In genomic region chrX:130289775-130290174, GRCm38 (mm10) we compare ENCODE assay signal across 26 mouse cellular contexts.
DNase-seq lines count a peak whose midpoint lies in the region; ATAC-seq lines count a peak whose summit lies in the region.
"Had no signal": no experiment of that assay in that cellular context is flagged by ENCODE, and none has a peak within 500 bp of the region (broad histone marks: within the 10 kb centered on the region; RNA-seq: fewer than 3 reads in every experiment).

No protein-coding gene starts in this region.

- no peaks in the 10 kb centered on the region for H3K27me3 ChIP-seq in hindbrain, embryonic 16.5 days (replicated peaks; ENCODE audit: control insufficient read depth, insufficient read depth, low read length)
- H3K27me3 ChIP-seq: CH12.LX; embryonic facial prominence, embryonic 13.5 days; embryonic facial prominence, embryonic 15.5 days; forebrain, embryonic 12.5 days had no signal

- H3K4me1 ChIP-seq in hindbrain, embryonic 16.5 days (ENCODE audit: control insufficient read depth, insufficient read depth, low read depth, low read length) = no peaks in the 10 kb centered on the region
- H3K4me1 ChIP-seq: embryonic facial prominence, embryonic 13.5 days; embryonic facial prominence, embryonic 15.5 days; forebrain, embryonic 10.5 days; forebrain, embryonic 12.5 days had no signal

- no peaks in the 10 kb centered on the region for H3K9me3 ChIP-seq in hindbrain, embryonic 16.5 days (ENCODE audit: control insufficient read depth, low read length)
- H3K9me3 ChIP-seq: embryonic facial prominence, embryonic 13.5 days; embryonic facial prominence, embryonic 15.5 days; forebrain, embryonic 10.5 days; forebrain, embryonic 12.5 days; G1E had no signal

- H3K36me3 ChIP-seq in hindbrain, embryonic 16.5 days (ENCODE audit: control insufficient read depth, insufficient read depth, low read length) = no peaks in the 10 kb centered on the region
- H3K36me3 ChIP-seq: embryonic facial prominence, embryonic 13.5 days; embryonic facial prominence, embryonic 15.5 days; forebrain, embryonic 10.5 days; forebrain, embryonic 12.5 days; G1E had no signal

- WGBS in hindbrain, embryonic 16.5 days = 90% methylated on average over 5 of the region's 5 CpGs

- H3K9ac ChIP-seq in hindbrain, embryonic 16.5 days (ENCODE audit: low read depth, low read length) = no peak overlapping the region
- H3K9ac ChIP-seq: embryonic facial prominence, embryonic 13.5 days; embryonic facial prominence, embryonic 15.5 days; forebrain, embryonic 12.5 days had no signal

- no peak overlapping the region for H3K4me3 ChIP-seq in hindbrain, embryonic 16.5 days (ENCODE audit: low read length)
- H3K4me3 ChIP-seq: embryonic facial prominence, embryonic 13.5 days; embryonic facial prominence, embryonic 15.5 days; erythroblast, embryonic 14.5 days; forebrain, embryonic 10.5 days; forebrain, embryonic 12.5 days had no signal

- 0 out of 2 replicates have a peak, but pooled peaks have one; percentile 36 for ATAC-seq in common myeloid progenitor, adult 5-6 weeks (replicated peaks; ENCODE audit: low read depth, poor library complexity, severe bottlenecking)
- peak; percentile 56 for ATAC-seq in megakaryocyte, adult 5-6 weeks (ENCODE audit: poor library complexity, severe bottlenecking)
- peak; percentile 56; the same call in 1 of the 2 replicates for ATAC-seq in neutrophil, adult 5-6 weeks (ENCODE audit: extremely low read depth, insufficient number of reproducible peaks, low FRiP score, poor library complexity, severe bottlenecking)
- ATAC-seq in hindbrain, embryonic 16.5 days = no peak
- ATAC-seq: forebrain, embryonic 14.5 days; forebrain, embryonic 16.5 days had no signal

- DNase-seq in B cell, adult 2 months = peak; percentile 5 to 6
- DNase-seq in left cerebral cortex, adult 9 months (ENCODE audit: low spot score in 2 of 2) = no peak
- DNase-seq in adrenal gland, postnatal 14 days = no peak
- no peak for DNase-seq in urinary bladder, postnatal 36 days (ENCODE audit: low spot score in 2 of 2)
- DNase-seq: adrenal gland, adult 2 months; adrenal gland, postnatal 10 days; adrenal gland, postnatal 36 days; cerebellum, adult 11-12 months; cerebellum, adult 2 months; cerebellum, adult 9-10 months; cerebellum, postnatal 10 days; cerebellum, postnatal 25 days; embryo, embryonic 11 days had no signal

- H3K4me2 ChIP-seq in hindbrain, embryonic 16.5 days (ENCODE audit: low read length) = no peak overlapping the region
- H3K4me2 ChIP-seq: embryonic facial prominence, embryonic 13.5 days; embryonic facial prominence, embryonic 15.5 days; forebrain, embryonic 12.5 days had no signal

- H3K27ac ChIP-seq in hindbrain, embryonic 16.5 days (ENCODE audit: low read depth, low read length) = no peak overlapping the region
- H3K27ac ChIP-seq: embryonic facial prominence, embryonic 13.5 days; embryonic facial prominence, embryonic 15.5 days; forebrain, embryonic 10.5 days; forebrain, embryonic 12.5 days had no signal

Comparison
In these comparisons a context has a peak if more than half of its experiments do, and no peak if none do; other contexts are left out.
1. DNase-seq: peak in B cell, adult 2 months (2 of 2); none in left cerebral cortex, adult 9 months (0 of 2), adrenal gland, postnatal 14 days (single experiment) and urinary bladder, postnatal 36 days (0 of 2).